ENCODE assay signal across 8 mouse cellular contexts in the genomic region with DNA sequence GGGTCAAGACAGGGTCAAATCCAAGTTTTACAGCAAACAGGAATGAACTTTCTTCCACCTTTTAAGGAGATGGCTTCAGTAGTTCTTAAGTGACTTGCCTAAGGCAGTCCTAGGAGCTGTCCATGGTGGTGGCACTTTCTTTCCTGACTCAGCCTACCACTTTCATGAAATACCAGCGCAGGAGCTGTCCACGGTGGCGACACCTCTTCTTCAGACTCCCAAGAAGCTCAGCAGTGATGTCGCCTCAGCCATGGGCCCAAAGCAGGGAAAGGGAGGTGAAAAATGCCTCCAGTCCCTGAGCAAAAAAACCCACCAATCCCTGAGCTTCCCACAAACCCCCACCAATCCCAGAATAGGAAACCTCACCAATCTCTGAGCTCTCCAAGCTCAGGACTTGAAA. TPM values are rescaled to one million over a fixed set of nuclear protein-coding genes. Genes with fewer than 3 reads are reported as not detected.
A peak's percentile ranks its signal among the peaks of the same experiment; 100 is the strongest.
DNase-seq lines count a peak whose midpoint lies in the region; ATAC-seq and TF ChIP-seq lines count a peak whose summit lies in the region.
"Had no signal": no experiment of that assay in that cellular context is flagged by ENCODE, and none has a peak within 500 bp of the region (broad histone marks: within the 10 kb centered on the region; RNA-seq: fewer than 3 reads in every experiment).

No protein-coding gene starts in this region.

- TF ChIP-seq CTCF in Patski (IDR thresholded peaks at IDR 0.05), result no peak
- no peak for TF ChIP-seq CTCF in thymus, adult 2 months (IDR thresholded peaks at IDR 0.05; ENCODE audit: borderline replicate concordance, control insufficient read depth, extremely low read depth, insufficient read depth, low read length, poor library complexity)

- no peak overlapping the region for H3K27ac ChIP-seq in thymus, adult 2 months (ENCODE audit: control insufficient read depth, insufficient read depth, low read length)

- H3K27me3 ChIP-seq in Patski, result peaks cover 4% of the 10 kb centered on the region
- H3K27me3 ChIP-seq in thymus, adult 2 months (ENCODE audit: control insufficient read depth, insufficient read depth, low read length), result no peaks in the 10 kb centered on the region

- peak; percentile 29 for ATAC-seq in Patski

- H3K36me3 ChIP-seq in thymus, adult 2 months (ENCODE audit: control insufficient read depth, insufficient read depth, low read length), result no peaks in the 10 kb centered on the region

- POLR2A ChIA-PET in Patski (lab: Charles Lee), result interaction anchor here (0.5 to 1.5 kb wide), 2 partner anchors 10 to 41 kb away, joined by 3 read pairs; partner anchors contain the start of genes Gm44965 and Repin1

- no peak for TF ChIP-seq POLR2A in thymus, adult 2 months (IDR thresholded peaks at IDR 0.05; ENCODE audit: control insufficient read depth, extremely low read depth, insufficient read depth, low read length, poor library complexity)

- peak; percentile 49 to 64 for DNase-seq in kidney, postnatal 25 days
- no peak for DNase-seq in kidney, postnatal 14 days
- DNase-seq in Patski (ENCODE audit: low read depth, low spot score), result no peak
- peak; percentile 82 for DNase-seq in induced T-regulatory cell, adult 2 months (ENCODE audit: low read depth)
- peak; percentile 63 for DNase-seq in thymus, adult 2 months
- no peak for DNase-seq in layer of hippocampus, adult 11-12 months (ENCODE audit: low spot score)
- no peak for DNase-seq in right cerebral cortex, postnatal 14 days

- peaks cover 11% of the 10 kb centered on the region for H3K4me1 ChIP-seq in thymus, adult 2 months (replicated peaks; ENCODE audit: control insufficient read depth, insufficient read depth, low read length)

- CTCF ChIA-PET in Patski (lab: Charles Lee), result interaction anchor here (1.0 to 1.3 kb wide), 2 partner anchors 14 to 92 kb away, joined by 3 to 4 read pairs; no protein-coding TSS in a partner anchor

- whole genome bisulfite sequencing in thymus, adult 2 months, result 78% methylated on average over 4 of the region's 4 CpGs

- no peak overlapping the region for H3K4me3 ChIP-seq in thymus, adult 2 months (ENCODE audit: control insufficient read depth, insufficient read depth, low read length)

- in situ Hi-C loops in Patski (cut with MboI; ENCODE audit: low pct_unique_long_range_greater_than_20kb), result no loop called here

RNA-seq across cellular contexts. Expression of gene Lrrc61, which starts 1.7 kb away (rescaled TPM):
- polyA plus RNA-seq in Patski (2021), result 21.5 TPM
- 41.4 and 58.7 TPM in 2 replicates for polyA plus RNA-seq in thymus, adult 2 months (2012; rRNA removed)

RNA-seq across cellular contexts. Expression of gene Atp6v0e2, which starts 15.5 kb away (rescaled TPM):
- polyA plus RNA-seq in Patski (2021), result 97.0 TPM
- 3.3 and 4.7 TPM in 2 replicates for polyA plus RNA-seq in thymus, adult 2 months (2012; rRNA removed)

RNA-seq across cellular contexts. Expression of gene Rarres2, which starts 19.7 kb away (rescaled TPM):
- polyA plus RNA-seq in Patski (2021), result 0.22 TPM
- 17.5 and 28.8 TPM in 2 replicates for polyA plus RNA-seq in thymus, adult 2 months (2012; rRNA removed)

RNA-seq across cellular contexts. Expression of gene Gm45021, which starts 36.5 kb away (rescaled TPM):
- polyA plus RNA-seq in Patski (2021), result not detected
- not detected in 2 replicates for polyA plus RNA-seq in thymus, adult 2 months (2012; rRNA removed)
- polyA plus RNA-seq: intestine, embryonic 14.5 days had no signal

RNA-seq across cellular contexts. Expression of gene Repin1, which starts 40.8 kb away (rescaled TPM):
- polyA plus RNA-seq in Patski (2021), result 44.2 TPM
- 35.3 and 40.2 TPM in 2 replicates for polyA plus RNA-seq in thymus, adult 2 months (2012; rRNA removed)

Comparison
In these comparisons a context has a peak if more than half of its experiments do, and no peak if none do; other contexts are left out.
1. DNase-seq: peak in kidney, postnatal 25 days (2 of 2), induced T-regulatory cell, adult 2 months (single experiment) and thymus, adult 2 months (single experiment); none in kidney, postnatal 14 days (single experiment), Patski (single experiment), layer of hippocampus, adult 11-12 months (single experiment) and right cerebral cortex, postnatal 14 days (single experiment).
2. RNA of gene Atp6v0e2, which starts 15.5 kb away (polyA plus RNA-seq): 97.0 TPM in Patski (single experiment); 3.3 to 4.7 TPM in thymus, adult 2 months; every median in the first group is over 10 times any median in the second.
3. RNA of gene Rarres2, which starts 19.7 kb away (polyA plus RNA-seq): 17.5 to 28.8 TPM in thymus, adult 2 months; 0.22 TPM in Patski (single experiment); every median in the first group is over 10 times any median in the second.